Mouse (Mus musculus) spleen, postnatal 10 days (tissue): Measurements from ENCODE around the gene Phf21a.
"Not testable (repeated sequence)": the region's sequence is repeated elsewhere in the genome, so short reads cannot be mapped to it uniquely, and the experiment has no call there.

Experiments
- DNase-seq, 2 experiments: peaks; one replicate each; pipeline ENCODE4 v3.0.0; 2021 to 2022; ENCODE audit warnings: low spot score in 2 of 2

Gene Phf21a

DNA sequence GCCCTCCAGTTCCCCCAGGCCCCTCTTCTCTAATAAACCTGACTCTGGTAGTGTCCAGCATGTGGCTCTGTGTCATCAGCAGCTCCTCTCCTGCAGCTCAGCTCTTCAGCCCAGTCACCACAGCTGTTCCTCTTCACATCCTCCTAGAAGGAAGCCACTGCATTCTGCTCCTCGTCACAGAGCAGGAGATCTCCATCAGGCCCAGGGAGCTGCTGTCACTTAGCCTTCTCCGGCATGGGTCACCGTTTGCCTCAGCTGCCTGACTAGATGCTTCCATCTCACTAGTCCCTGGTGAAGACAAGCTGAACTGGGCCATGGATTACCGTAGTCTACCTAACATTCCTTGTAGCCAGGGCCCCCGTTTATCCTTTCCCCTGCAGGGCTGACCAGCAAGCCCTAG, 288.2 kb downstream of the Phf21a start:
- no peak for DNase-seq

DNA sequence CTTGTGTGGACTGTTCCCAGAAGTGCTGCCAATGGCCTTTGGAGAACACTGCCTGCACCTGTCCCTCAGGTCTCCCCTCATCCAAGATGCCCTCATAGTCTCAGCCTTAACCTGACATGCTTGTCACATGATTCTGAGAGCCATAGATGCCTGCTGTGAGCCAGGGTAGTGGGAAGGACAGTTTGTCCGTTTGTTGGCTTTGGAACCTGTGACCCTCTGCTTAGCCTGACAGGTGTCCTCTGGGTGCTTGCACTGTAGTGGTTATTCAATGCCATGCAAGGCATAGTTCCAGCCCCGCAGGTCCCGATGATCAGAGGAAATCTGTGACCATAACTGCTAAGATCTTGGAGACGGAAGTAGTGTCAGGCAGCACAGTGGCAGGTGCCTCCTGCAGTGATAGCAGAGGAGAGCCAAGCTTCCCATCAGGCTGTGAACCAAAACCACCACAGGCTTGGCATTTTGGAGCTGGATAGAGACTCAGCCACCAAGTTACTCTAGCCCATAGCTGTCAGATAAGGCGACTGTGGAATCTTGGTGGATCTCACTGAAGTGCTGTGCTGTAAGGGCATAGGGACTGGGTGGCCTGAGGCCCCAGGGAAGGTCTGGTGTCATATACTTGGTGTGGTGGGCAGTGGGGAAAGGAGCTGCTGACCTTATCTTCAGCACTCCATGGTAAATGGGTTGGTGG, 289.1 kb downstream of the Phf21a start, which contains the start of gene 1700029I15Rik:
Gene 1700029I15Rik, plus strand, starts transcription at position 638 of the 688 bp plus-strand sequence.
- no peak for DNase-seq

- no peak for DNase-seq
These were observed 289.8 kb downstream of the Phf21a start for GRCm38 (mm10) chr2:92382759-92383158.

DNA sequence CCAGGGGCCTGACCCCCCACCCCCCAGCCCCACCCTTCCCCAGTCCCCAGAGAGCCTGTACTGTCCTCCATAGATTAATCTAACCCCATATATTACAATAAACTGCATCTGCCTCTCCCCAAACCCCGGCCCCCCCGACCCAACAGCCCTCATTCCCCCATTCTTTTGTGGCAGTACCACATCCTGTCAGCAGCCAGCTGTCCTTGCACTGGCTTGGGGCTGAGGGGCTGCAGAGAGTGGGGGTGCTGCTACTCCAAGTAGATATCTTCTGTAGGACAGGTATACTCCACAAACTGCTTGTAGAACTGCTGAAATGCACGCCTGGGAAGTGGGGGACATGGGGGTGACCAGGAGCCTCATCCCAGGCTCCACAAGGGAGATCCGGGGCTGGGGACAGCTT, 291.2 kb downstream of the Phf21a start:
- no peak for DNase-seq

GRCm38 (mm10) chr2:92385113-92386051, 292.5 kb downstream of the Phf21a start:
- no peak for DNase-seq

- DNase-seq: no peak
These were observed 294.1 kb downstream of the Phf21a start for GRCm38 (mm10) chr2:92386821-92387570.

DNA sequence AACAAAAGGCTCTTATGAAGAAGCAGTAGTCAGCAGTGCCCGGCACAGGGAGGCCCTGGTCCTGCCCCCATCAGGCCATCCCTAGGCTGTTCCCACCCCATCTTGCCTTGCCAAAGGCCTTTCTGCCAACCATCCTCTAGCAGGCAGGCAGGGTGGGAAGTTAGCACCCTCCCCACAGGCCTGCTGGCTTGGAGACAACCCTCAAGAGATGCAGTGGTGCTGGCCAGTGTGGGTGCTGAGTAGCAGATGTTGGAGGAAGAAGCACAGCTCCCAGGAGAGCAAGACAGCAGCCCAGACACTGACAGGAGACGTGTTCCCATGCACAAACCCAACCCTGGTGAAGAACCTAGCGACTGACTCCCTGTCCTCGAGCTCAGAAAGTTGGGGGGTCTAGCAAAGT, 294.7 kb downstream of the Phf21a start:
- no peak for DNase-seq

DNA sequence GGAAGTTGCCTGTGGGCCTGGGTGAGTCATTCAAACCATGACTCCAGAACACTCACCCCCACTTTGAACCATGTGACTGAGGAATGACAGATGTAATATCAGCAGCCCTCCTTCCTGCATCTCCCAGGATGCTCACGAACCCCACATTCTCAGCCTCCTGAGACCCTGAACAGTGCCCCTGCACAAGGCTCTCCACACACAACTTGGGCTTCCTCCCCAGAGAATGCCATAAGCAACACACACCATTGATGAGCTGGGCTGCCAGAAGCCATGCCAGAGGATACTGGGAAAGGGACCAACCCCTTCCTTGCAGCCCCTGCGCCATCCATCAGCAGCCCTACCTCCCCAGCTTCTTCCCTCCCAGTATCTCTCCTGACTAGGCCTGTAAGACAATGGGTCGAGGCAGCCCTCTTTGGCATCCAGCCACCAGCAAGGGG, 295.2 kb downstream of the Phf21a start:
- no peak for DNase-seq

- DNase-seq: peak in 1 of 2 experiments; percentile 46
These were observed 296.1 kb downstream of the Phf21a start for GRCm38 (mm10) chr2:92388891-92389641.

GRCm38 (mm10) chr2:92389645-92390044, 296.7 kb downstream of the Phf21a start:
- DNase-seq: no peak

DNA sequence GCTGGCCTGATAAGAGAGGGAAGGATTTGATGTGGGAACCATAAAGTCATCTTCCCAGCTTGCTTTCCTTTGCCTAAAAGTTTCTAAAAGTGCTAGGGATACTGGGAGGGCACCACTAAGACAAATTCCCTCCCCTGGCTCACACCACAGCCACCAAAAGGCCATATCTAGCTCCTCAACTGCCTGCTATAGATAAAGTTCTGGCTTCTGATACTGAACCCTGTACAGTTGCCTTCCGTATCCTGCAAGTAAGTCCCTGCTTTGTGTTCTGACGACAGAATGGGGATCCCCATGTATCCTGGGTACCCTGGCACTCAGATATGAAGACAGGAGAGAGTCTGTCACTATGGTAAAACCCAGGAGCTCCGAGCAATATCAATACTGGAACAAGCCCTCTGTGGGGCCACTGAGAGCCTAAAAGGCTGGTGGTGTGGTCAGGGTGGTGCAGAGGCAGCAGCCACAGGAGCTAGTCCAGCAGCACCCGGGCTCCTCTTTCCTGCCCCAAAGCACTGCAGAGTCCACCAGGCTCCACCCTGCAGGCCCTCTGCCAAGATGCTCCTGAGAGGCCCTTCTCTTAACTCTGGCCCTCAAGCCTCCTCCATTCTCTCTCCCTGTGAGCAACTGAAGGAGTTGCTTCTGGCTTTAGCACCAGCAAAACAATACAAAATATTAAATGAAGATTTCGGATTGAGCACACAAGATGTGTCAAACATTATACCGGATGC, 297.5 kb downstream of the Phf21a start:
- DNase-seq: no peak

DNA sequence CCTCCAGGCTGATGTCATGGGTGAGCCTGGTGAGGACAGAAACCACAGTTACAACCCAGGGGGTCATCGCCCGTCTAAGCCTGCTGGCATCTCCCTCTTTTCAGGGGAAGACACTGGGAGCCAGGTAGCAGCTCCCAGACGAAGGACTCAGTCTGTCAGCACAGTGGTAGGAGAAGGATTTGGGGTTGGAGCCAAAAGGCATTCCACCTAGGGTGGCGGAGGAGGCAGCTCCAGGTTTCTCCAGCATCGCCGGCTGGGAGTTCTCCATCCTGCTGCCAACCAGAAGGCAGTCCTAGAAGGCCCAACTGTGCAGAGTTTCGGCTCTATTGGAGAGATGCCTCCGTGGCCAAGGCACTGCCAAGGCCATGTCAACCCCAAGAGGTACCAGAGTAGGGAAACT, 298.2 kb downstream of the Phf21a start:
- DNase-seq: no peak

DNA sequence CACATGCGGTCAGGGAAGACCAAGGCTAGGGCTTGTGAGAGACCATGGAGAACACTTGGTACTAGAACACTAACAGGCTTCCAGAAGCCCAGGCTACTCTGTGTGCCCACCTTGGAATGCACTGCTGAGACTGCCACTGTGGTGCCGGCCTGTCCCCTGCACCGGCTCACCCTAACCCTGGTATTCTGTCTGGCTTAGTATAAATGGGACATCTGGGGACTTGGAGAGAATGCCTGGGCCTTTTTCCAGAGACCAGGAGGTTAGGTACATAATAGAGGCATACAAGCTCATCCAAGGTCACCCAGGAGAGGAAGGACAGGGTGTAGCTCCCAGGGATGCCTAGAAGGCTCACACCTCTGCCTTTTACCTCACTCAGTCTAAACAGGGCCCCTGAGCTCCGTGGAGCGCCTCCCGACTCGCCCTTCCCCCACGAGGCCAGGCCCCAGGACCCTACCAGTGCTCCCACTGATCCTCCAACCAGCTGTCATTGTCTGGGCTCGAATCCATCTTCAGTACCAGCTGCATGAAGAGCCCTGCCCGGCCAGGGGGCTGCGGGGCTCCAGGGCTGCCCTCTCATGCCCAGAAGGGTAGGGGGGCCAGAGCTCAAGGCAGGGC, 298.9 kb downstream of the Phf21a start:
- no peak for DNase-seq

- no peak for DNase-seq
These were observed 299.7 kb downstream of the Phf21a start for GRCm38 (mm10) chr2:92392318-92393264.

GRCm38 (mm10) chr2:92395535-92395934, 302.6 kb downstream of the Phf21a start:
- DNase-seq: no peak

DNA sequence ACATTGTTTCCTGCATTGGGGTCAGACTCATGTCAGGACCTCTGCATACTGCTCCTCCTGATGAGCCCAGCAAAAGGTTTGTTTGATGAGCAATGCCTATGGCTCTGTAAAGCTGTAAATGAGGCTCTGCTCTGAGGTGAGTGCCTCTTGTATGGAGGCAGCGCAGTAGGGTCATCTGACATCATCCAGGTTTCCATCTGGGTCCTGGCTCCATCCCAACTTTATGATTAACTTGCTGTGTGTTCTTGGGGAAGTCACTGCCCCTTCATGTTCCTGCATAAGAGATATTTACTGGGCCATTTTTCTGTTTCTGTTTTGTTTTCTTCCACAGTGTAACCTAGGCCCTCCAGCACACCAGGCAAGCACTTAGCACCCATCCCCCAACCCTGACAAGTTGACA, 304.5 kb downstream of the Phf21a start:
- DNase-seq: no peak

DNA sequence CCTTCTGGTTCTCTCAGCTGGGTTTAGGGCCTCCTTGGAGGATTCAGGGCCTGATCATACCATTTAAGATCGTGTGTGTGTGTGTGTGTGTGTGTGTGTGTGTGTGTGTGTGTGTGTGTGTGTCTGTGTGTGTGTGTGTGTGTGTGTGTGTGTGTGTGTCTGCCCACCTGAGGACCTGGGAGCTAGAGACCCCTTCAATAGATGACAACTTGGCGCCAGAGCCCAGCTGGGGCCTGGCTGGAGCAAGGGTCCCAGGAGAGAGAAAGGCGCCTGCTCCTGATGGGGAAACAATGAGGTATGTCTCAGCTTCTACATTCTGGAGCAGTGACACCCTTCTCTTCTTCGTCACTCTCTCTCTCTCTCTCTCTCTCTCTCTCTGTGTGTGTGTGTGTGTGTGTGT, 307.0 kb downstream of the Phf21a start:
- DNase-seq: not testable (repeated sequence)

DNA sequence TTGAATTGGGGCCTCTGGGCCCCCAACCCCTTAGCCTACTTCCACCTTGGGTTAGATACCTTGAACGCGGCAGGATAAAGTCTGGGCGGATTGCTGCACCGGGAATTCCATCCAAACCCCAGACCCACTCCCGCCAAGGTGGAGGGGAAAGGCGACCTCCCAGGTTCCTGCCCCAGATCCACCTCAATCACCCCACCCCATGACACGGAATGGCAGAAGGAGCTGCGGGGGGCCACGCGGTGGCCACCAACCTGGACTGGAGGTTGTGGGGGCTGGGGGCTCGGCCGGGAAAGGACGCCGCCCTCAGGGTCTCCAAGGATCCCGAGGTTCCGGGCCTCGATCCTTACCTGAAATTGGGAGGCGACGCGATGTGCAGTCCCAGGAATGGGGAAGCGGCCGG, 307.8 kb downstream of the Phf21a start:
- no peak for DNase-seq

DNA sequence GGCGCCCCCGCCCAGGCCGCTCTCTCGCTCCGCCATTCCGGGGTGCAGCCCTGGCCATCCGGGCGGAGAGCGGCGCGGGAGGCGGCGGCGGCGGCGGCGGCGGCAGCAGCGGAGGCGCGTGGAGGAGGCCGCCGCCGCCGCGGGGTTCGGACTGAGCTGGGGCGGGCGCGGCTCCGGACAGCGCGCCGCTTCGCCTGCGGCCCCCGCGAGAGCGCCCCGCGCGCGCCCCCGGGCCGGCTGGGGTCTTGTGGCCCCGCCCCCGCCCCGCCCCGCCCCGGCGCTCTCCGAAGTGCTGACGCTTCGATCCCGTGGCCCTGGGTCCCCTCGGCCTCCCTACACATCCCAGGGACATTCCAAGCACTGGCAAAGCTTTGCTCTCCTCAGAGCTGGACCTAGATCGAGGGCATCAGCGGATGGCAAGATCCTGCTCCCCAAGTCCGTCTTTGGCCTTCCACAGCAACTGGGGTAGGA, 308.2 kb downstream of the Phf21a start, which contains the start of gene Mapk8ip1:
Gene Mapk8ip1, minus strand, starts transcription at position 173 of the 471 bp plus-strand sequence.
- no peak for DNase-seq
